Mouse (Mus musculus) mouse trophoblast stem cell (cell line): ENCODE results near the gene Gfy.
"Not testable (repeated sequence)": the region's sequence is repeated elsewhere in the genome, so short reads cannot be mapped to it uniquely, and the experiment has no call there.

Experiments used
- in situ Hi-C, 2 experiments: fragments of 300-500 bp; cut with MseI, MboI; formaldehyde crosslinking; loops; 2 replicates in 1 of 2; 3 replicates in 1 of 2; pipeline ENCODE4 v1.15.1; 2025

Gene Gfy

DNA sequence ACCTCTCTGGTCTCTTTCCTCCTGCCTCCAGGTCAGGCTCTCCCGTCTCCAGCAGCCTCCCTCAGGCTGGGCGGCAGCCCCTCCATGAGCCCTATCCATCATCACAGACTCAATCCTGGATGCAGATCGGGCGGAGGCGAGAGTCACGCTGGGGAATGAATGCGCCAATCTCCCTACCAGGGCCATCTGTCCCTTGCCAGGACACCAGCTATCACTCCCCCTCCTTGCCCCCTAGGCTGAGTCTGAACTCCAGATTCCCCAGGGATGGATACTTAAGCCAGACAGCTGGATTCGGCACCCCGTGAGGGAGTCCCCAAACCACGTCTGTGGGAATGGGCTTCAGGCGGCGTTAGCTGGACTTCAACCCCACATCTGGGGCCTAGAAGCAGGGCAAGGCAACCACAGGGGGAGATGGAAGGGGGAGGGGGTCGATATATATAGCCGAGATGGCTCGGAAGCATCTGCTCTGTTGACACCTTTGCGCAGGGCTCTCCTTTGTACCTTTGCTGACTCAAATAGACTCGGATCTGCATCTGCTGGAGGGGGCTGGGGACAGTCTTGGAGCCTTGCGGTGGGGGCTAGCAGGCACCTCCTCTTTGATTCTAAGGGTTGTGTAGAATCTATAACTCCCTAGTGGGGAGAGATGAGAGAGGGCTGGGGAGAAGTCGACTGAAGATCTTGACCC is 11.5 kb downstream of the Gfy start:
- in situ Hi-C loops, result no loop called here

DNA sequence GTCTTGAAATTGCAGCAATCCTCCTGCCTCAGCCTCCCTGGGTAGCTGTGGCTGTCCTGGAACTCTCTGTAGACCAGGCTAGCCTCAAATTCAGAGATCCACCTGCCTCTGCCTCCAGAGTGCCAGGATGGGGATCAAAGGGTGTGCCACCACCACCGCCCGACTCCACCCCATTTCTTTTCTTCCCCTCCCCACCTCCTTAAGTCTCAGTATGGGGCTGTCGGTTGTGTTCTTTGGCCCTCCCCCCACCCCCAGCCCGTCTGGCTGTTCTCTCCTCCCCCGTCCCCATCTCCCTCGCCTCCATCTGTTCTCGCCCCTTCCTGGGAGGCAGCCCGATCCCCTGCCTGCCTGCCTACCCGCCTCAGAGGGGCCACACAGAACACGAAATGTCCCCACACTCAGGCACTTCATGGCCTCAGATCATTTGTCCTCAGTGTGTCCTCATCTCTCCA is 12.4 kb downstream of the Gfy start:
- in situ Hi-C loops, result no loop called here

DNA sequence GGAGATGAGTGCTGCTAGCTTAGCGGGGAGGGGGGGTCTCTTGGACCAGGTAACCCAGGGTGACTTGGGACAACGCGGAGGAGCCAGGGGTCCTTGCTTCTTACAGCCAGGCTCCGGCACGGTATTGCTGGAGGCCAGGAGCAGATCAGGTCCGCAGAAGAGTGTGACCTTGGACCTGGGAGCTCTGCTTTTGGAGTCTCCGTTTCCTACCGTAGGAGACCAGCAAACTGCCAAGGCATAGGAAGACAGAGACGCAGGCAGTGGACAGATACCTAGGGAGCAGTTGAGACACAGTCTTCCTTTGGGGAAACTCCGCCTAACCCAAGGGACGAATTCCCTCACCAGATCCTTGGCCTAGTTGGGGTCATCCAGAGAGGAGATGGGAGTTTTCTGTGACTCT is 13.7 kb downstream of the Gfy start:
- in situ Hi-C loops, result no loop called here

DNA sequence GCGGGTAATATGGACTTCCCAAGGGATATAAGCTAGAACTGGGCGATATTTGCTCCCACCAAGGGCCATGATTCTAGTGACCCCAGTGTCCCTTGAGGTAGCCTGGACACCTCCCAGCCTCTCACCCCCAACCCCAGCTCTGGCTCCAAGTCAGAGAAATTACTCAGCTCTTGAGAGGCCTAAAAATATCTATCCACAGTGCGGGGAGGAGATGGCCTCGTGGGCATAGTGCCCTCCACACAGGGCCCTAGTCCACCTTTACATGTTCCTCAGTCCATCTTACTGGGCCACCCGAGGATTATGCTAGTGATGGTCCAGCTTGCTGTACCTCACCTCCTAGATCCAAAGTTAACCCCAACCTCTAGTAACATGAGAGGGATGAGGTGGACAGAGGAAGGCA is 14.5 kb downstream of the Gfy start:
- in situ Hi-C loops, result loop anchor here in 1 of 2 experiments (5.0 kb wide), 1 partner anchor 37 kb away; the partner anchor contains the start of gene Ccdc155

DNA sequence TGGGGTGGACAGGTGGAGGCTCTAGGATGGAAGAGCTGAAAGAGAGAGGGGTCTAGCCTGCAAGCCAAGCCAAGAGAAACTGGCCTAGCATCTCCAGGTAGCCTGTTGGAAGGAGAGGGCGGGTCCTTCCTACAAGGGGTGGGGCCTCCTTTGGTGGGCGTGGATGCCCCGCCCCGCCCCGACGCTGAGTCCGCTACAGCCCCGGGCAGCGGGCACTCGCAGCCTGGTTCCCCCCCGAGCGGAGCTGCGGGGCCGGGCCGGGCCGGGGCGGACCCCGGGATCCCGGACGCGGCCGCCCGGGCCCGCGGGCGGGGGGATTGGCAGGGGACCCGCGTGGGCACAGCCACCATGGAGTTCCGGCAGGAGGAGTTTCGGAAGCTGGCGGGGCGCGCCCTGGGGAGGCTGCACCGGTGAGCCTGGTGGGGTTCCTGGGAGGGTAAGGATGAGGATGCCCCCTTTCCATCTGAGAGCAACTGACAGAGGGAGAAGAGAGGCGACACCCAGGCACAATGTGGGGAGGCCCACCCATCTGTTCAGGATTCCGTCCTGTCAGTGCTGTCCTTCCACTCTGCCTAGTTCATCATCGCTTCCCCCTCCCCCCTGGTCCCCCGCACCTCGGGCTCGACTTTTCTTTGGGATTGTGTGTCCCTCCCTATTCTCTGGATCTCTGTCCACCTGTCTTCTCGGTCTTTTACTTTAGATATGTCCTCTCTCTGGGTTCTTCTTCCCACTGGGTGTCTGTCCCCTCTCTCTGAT is 15.5 kb downstream of the Gfy start, which contains the start of gene Slc17a7:
Gene Slc17a7, plus strand, starts transcription at position 215 of the 756 bp plus-strand sequence.
- in situ Hi-C loops, result loop anchor here in 1 of 2 experiments (5.0 kb wide), 1 partner anchor 38 kb away; the partner anchor contains the start of gene Ccdc155

DNA sequence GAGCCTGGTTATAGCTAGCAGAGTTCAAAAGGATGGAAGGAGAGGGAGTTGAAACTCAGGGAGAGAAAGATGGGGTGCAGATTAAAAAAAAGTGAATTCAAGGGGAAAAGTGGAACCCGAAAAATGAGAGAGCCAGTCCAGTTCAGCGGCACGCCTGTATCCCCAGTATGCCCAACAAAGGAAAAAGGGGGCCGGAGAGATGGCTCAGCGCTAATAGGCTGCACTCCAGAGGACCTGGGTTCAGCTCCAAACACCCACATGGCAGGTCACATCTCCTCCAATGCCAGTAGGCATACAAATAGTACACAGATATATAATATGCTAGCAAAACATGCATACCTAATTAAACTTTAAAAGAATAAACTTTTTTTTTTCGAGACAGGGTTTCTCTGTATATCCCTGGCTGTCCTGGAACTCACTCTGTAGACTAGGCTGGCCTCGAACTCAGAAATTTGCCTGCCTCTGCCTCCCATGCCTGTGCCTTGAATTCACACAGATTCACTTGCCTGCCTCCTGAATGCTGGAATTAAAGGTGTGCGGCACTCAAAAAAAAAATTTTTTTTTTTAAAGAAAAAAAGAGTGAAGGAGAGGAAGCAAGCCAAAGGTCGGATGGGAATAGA is 16.3 kb downstream of the Gfy start:
- in situ Hi-C loops, result loop anchor here in 1 of 2 experiments (5.0 kb wide), 1 partner anchor 39 kb away; the partner anchor contains the start of gene Ccdc155

DNA sequence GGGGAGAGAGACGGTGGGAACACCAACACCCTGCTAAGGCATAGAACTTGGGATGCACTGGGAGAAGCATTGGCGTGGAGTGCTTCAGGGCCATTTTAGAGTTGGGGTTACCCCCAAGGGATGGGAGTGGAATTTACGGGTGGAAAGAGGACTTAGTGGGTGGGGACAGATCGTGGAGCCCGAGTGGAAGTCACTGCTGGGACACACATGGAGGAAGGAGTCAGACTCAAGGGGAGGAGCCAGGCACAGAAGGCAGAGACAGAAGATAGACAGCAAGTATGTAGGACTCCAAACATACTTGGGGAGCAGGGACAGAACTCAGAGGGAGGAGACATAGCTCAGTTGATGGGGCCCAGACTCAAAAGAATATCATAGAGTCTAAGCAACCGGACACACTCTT is 16.8 kb downstream of the Gfy start:
- in situ Hi-C loops, result loop anchor here in 1 of 2 experiments (5.0 kb wide), 1 partner anchor 40 kb away; the partner anchor contains the start of gene Ccdc155

DNA sequence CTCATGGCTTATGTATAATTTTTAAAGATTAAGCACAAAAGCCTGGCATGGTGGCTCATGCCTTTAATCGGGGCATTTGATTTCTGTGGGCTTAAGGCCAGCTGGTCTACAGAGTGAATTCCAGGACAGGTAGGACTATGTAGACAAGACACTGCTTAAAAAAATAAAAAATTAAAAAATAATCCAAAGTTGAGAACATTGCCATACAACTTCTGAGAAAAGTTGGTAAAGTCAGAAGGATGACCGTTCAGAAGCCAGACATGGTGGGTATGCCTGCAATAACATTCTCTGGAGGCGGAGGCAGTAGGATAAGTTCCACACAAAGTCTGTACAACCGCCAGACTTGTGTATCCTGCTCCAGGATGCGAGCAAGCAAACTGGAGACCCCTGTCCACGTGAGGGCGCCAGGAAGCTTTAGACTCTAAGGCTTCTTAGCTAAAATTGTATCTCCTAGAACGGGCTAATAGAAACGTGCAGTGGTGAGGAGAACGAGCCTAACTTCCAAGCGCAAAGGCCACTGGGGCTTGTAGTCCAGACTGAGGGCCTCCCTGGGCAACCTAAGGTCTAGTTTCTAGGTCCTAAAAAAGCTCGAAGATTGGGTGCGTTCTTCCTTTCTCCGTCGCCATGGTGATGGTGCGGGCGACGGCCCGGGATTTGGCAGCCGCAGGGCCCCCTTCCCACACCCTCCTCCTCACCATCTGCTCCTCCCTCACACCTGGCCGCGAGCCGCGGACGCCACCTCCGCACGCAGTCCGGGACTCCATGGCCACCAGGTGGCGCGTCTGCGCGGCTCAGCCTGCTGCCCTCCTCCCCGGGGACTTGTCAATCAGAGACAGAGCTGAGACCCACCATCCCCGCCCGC is 17.5 kb downstream of the Gfy start:
- in situ Hi-C loops, result loop anchor here in 1 of 2 experiments (5.0 kb wide), 1 partner anchor 40 kb away; the partner anchor contains the start of gene Ccdc155

DNA sequence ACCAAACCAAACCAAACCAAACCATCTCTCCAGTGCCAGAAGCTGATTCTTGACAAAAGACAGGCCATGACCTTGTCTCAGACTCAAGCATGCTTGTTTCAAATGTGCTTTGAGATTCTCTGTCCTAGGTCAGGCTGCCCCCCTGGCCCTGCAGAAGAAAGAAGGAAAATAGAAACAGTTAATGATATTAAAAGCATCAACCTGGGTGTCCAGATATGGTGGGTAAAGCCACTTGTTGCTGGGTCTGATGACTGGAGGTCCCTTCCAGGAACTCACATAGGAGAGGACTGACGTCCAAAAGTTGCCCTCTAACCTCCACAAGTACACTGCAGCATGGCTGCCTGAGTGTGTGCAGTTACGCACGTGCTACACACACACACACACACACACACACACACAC is 18.5 kb downstream of the Gfy start:
- in situ Hi-C loops, result loop anchor here in 1 of 2 experiments (5.0 kb wide), 1 partner anchor 41 kb away; the partner anchor contains the start of gene Ccdc155

DNA sequence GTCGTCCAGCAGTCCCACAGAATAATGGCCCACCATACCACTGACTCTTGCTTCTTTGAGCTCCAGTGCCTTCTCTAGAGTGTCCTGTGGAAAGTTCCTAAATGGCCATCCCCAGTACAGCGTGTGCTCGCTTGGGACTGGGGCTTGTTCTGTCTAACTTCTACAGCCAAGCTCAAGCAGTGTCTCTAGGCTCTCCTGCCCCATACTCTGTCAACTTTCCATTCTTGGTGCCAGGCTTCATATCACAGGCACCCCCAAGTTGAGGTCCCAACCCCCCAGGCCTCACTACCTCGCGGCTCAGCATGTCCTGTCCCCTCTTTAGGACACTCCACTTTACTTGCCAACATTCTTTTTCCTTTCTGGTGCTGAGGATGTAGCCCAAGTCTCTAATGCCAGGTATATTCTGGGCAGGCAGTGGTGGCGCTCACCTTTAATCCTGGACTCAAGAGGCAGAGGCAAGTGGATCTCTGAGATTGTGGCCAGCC is 19.0 kb downstream of the Gfy start:
- in situ Hi-C loops, result loop anchor here in 1 of 2 experiments (5.0 kb wide), 1 partner anchor 42 kb away; the partner anchor contains the start of gene Ccdc155

DNA sequence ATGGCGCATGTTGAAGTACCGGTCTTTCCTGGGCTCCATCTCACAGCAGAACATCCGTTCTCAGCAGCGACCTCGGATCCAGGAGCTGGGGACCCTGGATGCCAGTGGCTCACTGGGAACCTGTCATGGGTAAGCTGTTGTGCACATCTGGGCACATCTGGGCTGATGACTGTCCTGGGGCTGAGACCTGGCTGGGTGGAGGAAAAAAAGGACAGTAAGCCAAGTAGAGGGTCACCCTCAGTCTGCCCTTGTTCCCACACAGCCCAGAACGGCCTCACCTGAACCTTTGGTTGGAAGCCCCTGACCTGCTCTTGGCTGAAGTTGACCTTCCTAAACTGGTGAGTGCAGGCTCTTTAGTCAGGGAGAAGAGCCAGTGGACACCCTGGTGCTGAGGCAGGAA is 20.4 kb downstream of the Gfy start:
- in situ Hi-C loops, result no loop called here

DNA sequence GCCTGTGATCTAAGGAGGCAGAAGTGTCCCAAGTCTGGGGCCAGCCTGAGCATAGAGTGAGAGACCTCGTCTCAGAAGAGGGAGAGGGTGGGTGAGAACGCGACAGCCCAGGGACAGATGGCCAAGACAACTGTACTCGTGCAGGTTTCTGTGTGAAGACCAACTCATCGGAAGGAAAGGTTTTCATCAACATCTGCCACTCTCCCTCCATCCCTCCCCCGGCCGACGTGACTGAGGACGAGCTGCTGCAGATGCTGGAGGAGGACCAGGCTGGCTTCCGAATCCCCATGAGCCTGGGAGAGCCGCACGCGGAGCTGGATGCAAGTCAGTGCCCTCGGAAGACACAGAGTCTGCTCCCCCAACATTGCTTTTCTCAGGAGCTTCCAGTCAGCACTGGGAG is 21.9 kb downstream of the Gfy start:
- in situ Hi-C loops, result no loop called here

DNA sequence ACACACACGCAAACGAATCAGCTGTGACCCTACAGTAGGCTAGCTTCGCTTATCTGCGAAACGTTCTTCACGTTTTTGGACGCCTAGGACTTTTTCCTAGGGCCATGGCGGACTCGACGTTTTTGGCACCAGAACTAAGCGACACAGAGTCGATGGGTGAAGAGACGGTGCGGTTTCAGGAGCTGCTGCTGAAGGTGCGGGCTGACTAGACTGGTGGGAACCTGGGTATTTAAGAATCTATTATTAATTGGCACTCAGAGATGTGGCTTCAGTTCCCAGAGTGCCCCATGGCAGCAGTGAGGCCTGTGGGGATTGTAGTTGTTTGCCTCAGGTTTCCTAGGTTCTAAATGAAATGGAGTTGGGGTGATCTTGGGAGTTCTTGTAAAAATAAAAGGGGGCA is 23.2 kb downstream of the Gfy start:
- in situ Hi-C loops, result no loop called here

DNA sequence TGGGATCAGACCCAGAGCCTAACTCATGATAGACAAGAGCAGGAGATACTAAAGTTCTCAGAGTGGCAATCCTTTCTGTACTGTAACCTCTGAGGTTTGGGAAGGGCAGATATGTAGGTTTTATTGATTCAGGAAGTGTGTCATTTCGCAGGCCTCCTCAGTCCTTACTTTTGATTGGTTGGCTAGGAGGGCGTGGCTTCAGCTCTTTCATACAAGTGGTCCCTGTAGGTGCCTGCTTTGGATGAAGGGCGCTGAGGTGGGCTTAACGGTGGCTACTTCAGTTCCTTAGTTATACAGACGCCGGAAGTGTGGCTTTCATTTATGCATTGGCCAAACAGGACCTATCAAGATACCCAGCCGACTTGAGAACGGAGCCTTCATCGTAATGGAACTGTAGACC is 23.8 kb downstream of the Gfy start:
- in situ Hi-C loops, result no loop called here

DNA sequence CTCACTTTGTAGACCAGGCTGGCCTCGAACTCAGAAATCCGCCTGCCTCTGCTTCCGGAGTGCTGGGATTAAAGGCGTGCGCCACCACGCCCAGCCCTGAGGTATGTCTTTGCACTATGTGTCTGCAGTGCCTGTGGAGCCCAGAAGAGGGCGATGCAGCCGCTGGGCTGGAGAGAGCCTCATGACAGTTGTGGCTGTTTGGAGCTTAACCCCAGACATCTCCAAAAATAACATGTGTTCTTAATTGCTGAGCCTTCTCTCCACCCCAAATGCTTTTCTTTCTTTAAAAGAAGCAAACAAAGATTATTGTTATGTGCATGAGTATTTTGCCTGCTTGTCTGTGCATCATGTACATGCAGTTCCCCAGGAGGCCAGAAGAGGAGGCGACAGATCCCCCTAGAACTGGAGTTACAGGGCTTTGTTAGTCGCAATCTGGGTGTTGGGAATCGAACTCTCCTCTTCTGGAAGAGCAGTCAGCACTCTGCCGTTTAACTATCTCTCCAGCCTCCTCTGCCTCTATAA is 24.3 kb downstream of the Gfy start:
- in situ Hi-C loops, result no loop called here

DNA sequence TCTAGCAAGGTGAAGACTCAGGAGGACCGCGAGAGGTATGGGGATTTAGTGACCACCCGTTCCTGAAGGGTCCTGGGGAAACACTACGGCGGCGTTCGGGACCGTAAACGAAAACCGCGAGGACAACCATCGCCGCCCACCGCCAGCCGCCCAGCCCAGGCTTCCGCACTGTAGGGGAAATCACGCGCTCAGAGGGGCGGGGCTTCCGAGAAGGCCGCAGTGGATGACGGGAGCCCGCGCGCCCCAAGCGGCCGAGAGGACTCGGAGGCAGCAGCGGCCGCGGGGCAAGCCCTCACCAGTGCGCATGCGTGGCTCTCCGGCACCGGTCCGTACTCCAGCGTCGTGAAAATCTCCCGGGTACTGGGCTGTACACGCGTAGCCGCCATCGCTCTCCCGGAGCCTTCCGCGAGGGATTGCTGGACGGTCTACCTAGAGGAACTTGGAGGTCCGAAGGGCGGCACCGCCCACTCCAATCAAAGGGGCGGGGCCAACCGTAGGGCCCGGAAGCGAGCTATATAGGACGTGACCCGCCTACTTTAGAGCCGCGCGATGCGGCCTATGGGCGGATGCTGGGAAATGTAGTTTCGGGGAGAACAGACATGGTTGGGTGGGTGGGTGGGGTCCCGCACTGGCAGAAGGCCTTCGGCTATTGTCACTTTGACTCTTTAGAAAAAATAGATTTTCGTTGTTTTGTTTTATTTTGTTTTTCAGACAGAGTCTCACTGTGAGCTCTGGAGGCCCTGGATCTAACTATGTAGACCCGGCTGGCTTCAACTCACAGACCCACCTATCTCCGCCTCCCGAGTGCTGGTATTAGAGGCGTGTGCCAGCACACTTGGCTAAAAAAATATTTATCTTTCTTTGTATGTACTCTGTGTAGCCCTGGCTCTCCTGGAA is 25.0 kb downstream of the Gfy start, which contains the start of the genes Pih1d1 and Aldh16a1:
Gene Pih1d1, plus strand, starts transcription at position 208 of the 897 bp plus-strand sequence.
Gene Aldh16a1, minus strand, starts transcription at position 489 of the 897 bp plus-strand sequence.
- in situ Hi-C loops, result no loop called here

DNA sequence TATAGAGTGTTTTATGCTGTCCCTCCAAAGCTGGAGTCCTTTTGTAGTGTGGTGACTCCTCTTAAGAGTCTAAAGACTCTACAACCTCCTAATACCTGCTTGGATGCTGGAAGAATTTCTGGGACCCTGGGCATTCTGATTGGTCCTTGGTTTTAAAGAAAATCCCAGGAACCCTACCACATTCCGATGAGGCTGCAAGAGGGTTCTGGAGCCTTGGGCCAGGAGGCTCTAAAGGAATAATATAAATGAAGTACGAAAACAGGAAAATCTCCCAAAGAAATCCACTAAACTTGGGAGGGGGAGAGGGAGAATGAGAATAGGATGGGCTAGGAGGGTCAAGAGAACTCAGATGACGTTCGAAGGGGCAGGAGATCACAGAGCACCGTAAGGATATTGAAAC is 25.8 kb downstream of the Gfy start:
- in situ Hi-C loops, result no loop called here

DNA sequence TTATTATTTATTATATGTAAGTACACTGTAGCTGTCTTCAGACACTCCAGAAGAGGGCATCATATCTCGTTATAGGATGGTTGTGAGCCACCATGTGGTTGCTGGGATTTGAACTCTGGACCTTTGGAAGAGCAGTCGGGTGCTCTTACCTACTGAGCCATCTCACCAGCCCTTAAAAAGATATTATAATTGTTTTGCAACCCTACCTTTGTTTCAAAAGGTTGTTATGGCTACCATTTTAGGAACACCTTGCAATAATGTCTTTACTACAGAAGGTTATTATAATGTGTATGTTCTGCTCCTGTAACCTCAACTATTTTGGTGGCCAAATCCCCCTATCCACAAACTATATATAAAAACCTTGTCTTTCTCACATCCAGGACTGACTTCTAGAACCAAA is 26.3 kb downstream of the Gfy start:
- in situ Hi-C loops, result not testable (repeated sequence)

DNA sequence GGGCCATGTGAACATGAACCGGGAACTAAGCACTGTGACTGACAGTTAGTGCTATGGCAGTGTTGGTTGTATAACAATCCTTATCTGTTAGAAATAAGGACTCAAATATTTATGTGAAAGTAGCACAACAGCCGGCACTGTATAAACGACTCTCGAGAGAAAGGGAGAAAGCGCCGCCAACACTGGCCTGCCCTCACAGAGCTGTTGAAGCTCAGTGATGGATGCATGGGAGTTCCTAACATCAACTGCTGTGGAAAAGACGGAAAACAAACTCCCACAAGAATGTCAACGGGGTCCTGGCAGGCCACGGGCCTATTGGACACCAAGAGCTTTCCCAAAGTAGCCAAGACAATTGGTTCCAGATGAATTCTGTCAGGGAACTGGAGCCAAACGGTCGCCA is 28.1 kb downstream of the Gfy start:
- in situ Hi-C loops, result no loop called here
